Mouse (Mus musculus): ENCODE data around the gene Rbm12.

Gene Rbm12

DNA sequence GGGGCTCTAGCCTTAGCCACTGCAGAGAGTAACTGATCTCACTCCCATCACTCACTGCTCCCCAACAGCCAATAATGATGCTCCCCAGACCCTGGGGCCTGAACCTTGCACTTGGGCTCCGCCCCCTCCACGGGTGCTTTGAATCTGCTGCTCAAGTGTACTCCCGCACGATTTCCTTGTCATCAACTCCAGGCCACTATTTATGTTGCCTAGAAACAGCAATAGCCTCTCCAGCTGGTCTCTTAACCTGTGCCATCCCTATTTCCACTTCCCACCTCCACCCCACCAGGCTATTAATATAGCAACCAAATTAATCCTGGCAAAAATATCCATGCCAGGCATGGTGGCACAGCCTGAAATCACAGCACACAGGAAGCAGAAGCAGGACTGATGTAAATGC lies 32.1 kb downstream of the Rbm12 start:
- no peak for DNase-seq (ENCODE audit: low spot score)

DNA sequence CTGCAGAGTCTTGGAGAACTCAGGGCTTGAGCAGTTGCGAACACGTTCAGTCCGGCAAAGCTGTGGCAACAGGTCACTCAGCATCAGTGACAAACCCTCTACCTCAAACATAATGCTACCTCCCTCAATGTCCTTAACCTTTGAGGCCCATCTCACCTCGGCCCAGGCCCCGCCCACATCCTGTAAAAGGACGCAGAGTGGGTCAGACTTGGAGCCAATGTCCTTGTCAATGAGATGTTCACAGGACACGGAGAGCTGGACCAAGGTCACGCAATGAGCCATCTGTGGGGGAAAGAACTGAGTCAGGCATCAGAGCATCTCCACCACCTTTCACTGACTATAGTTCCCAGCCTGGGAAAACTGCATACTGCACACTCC lies 32.6 kb downstream of the Rbm12 start:
- no peak for DNase-seq (ENCODE audit: low spot score)

DNA sequence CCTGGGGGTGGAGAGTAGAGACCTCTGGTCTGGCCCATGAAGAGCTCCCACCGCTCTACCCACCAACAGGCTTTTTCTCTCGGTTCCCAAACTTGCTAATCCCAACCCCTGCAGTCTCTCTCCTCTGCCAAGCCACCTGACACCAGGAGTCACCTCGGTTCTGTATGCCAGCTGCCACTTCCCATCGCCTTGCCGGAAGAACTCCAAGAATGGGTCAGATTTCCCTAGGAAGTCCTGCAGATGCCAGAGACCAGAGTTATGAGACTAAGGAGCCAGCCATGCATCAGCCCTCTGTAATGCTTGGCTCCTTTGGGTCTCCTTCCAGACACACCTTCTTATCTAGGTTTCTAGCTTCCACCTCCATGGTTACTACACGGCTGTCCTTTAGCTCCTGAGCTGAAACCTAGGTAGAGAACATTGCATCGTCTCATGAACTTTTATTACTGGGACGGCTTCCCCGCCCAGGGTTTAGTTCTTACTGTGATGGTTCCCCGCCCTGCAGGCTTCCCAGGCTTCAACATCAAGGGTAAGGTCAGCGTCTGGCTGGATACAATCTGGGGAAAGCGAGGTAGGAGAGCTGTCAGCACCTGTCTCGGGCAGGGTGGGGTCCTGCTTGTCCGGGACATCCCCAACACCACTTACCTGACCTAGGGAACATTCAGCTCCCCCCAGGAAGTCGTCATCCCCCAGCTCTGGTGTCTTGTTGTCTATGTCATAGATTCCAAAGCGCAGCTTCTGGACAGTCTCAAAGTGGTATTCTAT lies 33.2 kb downstream of the Rbm12 start:
- DNase-seq (ENCODE audit: low spot score) = no peak

DNA sequence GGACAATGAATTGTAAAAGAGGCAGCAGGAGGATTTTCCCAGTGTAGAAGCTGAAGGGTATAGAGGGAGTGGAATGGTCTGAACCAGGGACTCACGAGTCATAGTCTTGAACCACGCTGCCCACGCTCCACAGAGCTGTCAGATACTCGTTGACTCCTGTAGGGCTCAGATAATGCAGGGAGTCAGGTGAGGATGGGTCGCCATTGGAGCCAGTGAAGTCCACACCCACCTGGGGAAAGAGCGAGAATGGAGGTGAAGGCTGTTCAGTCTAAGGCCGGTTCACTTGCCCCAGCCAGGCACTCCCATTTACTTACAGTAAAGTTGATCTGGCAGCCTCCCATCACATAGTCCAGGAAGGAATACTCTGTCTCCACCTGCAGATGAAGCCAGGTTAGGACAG lies 34.3 kb downstream of the Rbm12 start:
- no peak for DNase-seq (ENCODE audit: low spot score)

DNA sequence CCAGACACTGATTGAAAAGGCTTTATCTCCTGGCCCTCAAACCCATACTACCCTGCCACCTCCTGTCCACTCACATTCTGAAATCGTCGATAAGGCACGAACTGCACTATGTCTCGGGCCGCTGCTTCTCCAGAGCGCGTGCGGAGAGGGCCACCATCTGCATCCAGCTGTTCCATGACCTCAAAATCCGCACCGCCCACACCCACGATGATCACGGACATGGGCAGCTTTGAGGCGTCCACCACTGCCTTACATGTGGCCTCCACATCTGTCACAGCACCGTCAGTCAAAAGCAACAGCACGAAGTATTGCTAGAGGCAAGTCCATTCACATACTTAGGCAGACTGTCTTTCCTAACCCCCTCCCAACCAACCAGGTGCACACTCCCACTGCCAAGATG lies 38.1 kb downstream of the Rbm12 start:
- DNase-seq (ENCODE audit: low spot score) = no peak

DNA sequence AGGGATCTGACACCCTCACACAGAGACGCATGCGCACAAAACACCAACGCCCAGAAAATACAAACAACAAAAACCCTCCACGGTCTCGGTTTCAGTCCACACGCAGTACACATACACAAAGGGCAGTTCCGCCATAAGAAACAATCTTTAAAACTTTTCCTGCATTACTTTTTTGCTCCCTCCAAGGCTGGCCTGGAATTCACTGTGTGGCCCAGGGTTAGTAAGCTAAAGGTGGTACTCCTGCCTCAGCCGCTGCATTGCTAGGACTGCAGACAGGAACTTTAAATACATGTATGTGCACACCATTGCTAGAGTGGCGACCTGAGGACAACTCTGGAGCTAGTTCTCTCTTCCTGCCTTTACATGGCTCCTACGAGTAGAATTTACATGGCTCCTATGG lies 40.5 kb downstream of the Rbm12 start:
- DNase-seq (ENCODE audit: low spot score) = no peak

DNA sequence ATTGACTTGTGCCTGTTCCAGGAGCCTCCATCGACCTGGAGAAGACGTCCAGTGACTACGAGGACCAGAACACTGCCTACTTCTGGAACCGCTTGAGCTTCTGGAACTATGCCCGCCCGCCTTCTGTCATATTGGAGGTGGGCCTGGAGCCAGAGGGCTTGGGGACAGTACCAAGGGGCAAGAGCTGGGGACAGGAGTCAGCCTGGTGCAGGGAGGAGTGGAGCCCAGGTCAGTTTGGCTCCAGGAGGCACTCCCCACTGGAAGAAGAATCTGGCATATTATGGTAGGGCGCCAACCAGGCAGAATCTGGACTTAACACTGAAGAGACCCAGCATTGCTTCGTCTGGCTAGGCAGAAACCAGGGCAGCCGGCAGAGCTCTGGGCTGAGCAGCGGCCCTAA lies 43.9 kb downstream of the Rbm12 start:
- DNase-seq (ENCODE audit: low spot score) = no peak

DNA sequence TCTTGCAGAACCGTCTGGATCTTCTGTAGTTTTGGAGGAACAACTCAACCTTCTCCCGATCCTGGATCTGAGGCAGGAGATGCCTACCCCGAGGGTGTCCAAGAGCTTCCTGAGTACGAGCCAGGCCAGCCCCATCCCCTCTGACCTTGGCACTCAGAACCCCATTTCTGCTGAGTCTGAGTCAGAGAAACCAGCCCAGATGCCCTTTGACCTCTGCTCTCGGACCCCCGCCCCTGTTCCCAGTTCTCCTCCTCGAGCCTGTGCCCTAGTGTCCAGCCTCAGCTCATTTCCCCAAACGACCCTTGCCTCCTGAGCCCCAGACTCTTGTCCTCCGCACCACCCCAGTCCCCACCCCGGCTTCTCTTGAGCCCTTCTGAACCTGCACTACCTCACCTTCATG lies 45.7 kb downstream of the Rbm12 start:
- DNase-seq (ENCODE audit: low spot score) = no peak

DNA sequence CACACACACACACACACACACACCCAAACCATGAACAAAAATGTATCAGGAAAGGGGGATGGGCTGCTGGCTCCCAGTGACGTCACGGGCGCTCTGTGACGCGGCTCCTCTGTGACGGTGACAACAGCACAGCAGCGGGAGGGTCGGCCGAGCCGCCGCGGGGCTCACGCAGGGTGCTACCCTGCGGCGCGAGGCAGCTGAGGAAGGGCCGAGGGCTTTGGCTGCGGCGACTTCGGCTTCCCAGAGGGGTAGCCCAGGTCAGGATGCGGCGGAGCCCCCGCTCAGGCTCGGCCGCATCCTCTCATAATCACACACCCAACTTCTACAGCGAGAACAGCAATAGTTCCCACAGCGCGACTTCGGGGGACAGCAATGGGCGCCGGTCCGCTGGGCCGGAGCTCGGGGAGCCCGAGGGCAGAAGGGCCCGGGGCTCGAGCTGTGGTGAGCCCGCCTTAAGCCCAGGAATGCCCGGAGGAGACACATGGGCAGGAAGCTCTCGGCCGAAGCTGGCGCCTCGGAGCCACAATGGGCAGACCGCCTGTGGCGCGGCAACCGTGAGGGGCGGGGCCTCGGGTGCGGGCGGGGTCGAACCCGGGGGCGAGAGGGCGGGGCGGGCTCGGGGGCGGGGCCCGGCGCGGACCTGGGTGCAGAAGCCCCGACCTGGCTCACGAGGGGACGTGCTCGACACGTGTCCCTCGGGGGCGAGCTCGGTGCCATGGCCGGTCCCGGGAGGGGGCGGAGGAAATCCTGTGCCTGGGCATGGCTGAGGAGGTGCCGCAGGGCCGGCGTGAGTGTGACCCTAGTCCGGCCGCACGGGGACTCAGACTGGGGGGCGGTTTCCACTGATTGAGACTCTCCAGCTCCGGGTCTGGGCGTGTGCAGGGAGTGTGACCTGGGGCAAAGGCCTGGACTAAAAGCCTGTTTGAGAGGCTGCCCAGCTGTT lies 46.4 kb downstream of the Rbm12 start, which contains the start of gene Spag4:
TSS of gene Spag4 (plus strand) at position 77 of the 943 bp plus-strand sequence.
- peak; percentile 72 for DNase-seq (ENCODE audit: low spot score)

DNA sequence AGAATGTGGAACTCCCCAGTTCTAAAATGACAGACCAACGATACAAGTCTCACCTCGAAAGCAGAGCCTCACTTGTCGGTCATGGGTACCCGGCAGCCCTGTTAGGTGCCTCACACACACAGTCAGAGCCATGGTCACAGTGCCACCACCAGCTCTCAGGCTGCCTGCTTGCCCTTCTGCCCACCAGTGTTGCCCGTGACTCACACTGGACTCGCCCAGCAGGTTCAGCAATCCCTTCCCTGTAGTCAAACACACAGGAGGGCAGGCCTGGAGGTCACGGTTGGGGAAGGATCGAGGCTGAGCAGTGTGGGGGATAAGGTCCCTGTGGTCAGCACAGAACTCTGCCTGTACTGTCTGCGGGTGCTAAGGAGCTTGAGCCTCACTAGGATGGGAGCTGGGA lies 59.0 kb downstream of the Rbm12 start, which contains the start of gene Fer1l4:
TSS of gene Fer1l4 (minus strand) at position 132 of the 400 bp plus-strand sequence.
- no peak for DNase-seq (ENCODE audit: low spot score)

DNA sequence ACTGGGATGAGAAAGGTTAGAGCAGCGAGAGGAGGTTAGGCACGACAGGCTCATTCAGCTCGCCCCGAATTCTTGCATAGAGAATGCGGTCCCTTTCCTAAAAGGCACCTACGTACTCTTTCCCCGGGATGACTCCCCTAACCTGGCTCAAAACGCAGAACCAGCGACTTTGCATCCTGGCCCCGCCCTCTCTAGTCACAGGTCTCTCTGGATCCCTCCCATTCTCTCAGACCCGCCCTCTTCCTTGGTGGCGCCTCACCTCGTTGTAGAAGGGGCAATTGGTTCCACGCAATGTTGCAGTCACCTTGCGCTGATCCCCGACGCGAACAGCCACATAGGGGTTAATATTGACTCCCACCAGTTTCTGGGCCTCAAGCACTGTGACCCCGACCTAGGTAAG lies 63.8 kb downstream of the Rbm12 start:
- DNase-seq (ENCODE audit: low spot score) = no peak

DNA sequence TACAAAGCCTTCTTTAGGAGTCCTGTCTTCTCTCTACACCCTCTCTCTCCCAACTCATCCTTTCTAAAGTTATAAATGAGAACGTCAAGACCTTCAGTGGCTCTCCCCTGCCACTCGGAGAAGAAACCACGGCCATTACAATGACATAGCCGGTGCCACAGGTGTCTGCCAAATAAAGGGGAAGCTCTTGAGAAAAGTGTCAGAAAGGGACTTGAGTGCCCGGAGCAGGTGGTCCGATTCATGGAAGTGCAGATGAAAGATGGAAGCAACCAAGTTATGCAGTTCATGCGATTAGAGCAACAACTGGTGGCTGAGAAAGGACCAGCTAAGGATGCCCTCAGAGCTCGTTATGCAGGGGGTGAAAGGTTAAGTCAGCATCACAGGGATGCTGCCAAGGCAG lies 68.9 kb downstream of the Rbm12 start:
- DNase-seq (ENCODE audit: low spot score) = no peak

Measured in c-Kit-positive CD71-positive TER-119-positive erythroid progenitor cells, embryonic 14.5 days (primary cell).